Mouse (Mus musculus) inflammation-experienced regulatory T-cells (primary cell): ENCODE results near the gene Olfr1185-ps1. TPM values are rescaled to one million over a fixed set of nuclear protein-coding genes. Genes with fewer than 3 reads are reported as not detected.

Experiments used
- polyA plus RNA-seq, 2 experiments: library from polyadenylated mRNA; unstranded; fragments of 100-300 nt; shearing (Covaris generic); gene quantifications; one replicate each; pipeline ENCODE4 v1.2.1; 2017

Gene Olfr1185-ps1
- polyA plus RNA-seq, result under 1 TPM in 1 of 2 experiments, not detected in 1; 0.13 TPM

GRCm38 (mm10) chr2:88493020-88493419, at the start of gene Olfr1185-ps1:
TSS of gene Olfr1185-ps1 (plus strand) at chr2:88493320.

GRCm38 (mm10) chr2:88449031-88449430, 44.1 kb upstream of the Olfr1185-ps1 start, which contains the start of gene Gm13757:
TSS of gene Gm13757 (minus strand) at chr2:88449131.

GRCm38 (mm10) chr2:88454567-88454966, 38.6 kb upstream of the Olfr1185-ps1 start, which contains the start of gene Olfr1183:
TSS of gene Olfr1183 (plus strand) at chr2:88454867.

GRCm38 (mm10) chr2:88483298-88483697, 9.8 kb upstream of the Olfr1185-ps1 start, which contains the start of gene Olfr1184:
TSS of gene Olfr1184 (plus strand) at chr2:88483598.

GRCm38 (mm10) chr2:88518251-88518650, 25.1 kb downstream of the Olfr1185-ps1 start, which contains the start of gene Olfr1186:
TSS of gene Olfr1186 (plus strand) at chr2:88518551.

Other genes with a start within 250 kb of the Olfr1185-ps1 start
- gene Olfr1173, start 213.4 kb upstream of the Olfr1185-ps1 start, polyA plus RNA-seq, result under 1 TPM in 1 of 2 experiments, not detected in 1; 0.15 TPM
- not detected for gene Olfr1174-ps, start 178.2 kb upstream of the Olfr1185-ps1 start, polyA plus RNA-seq
- gene Olfr1175-ps, start 166.1 kb upstream of the Olfr1185-ps1 start, polyA plus RNA-seq, result under 1 TPM in 1 of 2 experiments, not detected in 1; 0.14 TPM
- under 1 TPM in 1 of 2 experiments, not detected in 1; 0.19 TPM for gene Olfr1176, start 156.6 kb upstream of the Olfr1185-ps1 start, polyA plus RNA-seq
- not detected for gene Olfr1177-ps, start 146.8 kb upstream of the Olfr1185-ps1 start, polyA plus RNA-seq
- under 1 TPM; 0.02 to 0.28 TPM for gene Olfr1178, start 106.3 kb upstream of the Olfr1185-ps1 start, polyA plus RNA-seq
- not detected for gene Olfr1179, start 86.9 kb upstream of the Olfr1185-ps1 start, polyA plus RNA-seq
- gene Olfr1180, start 74.2 kb upstream of the Olfr1185-ps1 start, polyA plus RNA-seq, result not detected
- gene Olfr1181, start 67.1 kb upstream of the Olfr1185-ps1 start, polyA plus RNA-seq, result under 1 TPM in 1 of 2 experiments, not detected in 1; 0.16 TPM
- under 1 TPM in 1 of 2 experiments, not detected in 1; 0.08 TPM for gene Gm13757, start 44.2 kb upstream of the Olfr1185-ps1 start, polyA plus RNA-seq
- under 1 TPM in 1 of 2 experiments, not detected in 1; 0.35 TPM for gene Olfr1183, start 38.5 kb upstream of the Olfr1185-ps1 start, polyA plus RNA-seq
- under 1 TPM in 1 of 2 experiments, not detected in 1; 0.64 TPM for gene Olfr1184, start 9.7 kb upstream of the Olfr1185-ps1 start, polyA plus RNA-seq
- gene Olfr1186, start 25.2 kb downstream of the Olfr1185-ps1 start, polyA plus RNA-seq, result under 1 TPM in 1 of 2 experiments, not detected in 1; 0.12 TPM
- gene Olfr1188, start 63.6 kb downstream of the Olfr1185-ps1 start, polyA plus RNA-seq, result under 1 TPM in 1 of 2 experiments, not detected in 1; 0.17 TPM
- gene Olfr1189, start 93.1 kb downstream of the Olfr1185-ps1 start, polyA plus RNA-seq, result not detected
- gene Olfr1191-ps1, start 147.2 kb downstream of the Olfr1185-ps1 start, polyA plus RNA-seq, result under 1 TPM in 1 of 2 experiments, not detected in 1; 0.34 TPM
- under 1 TPM in 1 of 2 experiments, not detected in 1; 0.21 TPM for gene Olfr1192-ps1, start 155.2 kb downstream of the Olfr1185-ps1 start, polyA plus RNA-seq
- gene Olfr1193, start 182.3 kb downstream of the Olfr1185-ps1 start, polyA plus RNA-seq, result under 1 TPM; 0.16 to 0.23 TPM
- under 1 TPM; 0.28 to 0.33 TPM for gene Olfr1195, start 195.9 kb downstream of the Olfr1185-ps1 start, polyA plus RNA-seq
- not detected for gene Olfr1196, start 211.3 kb downstream of the Olfr1185-ps1 start, polyA plus RNA-seq
- gene Olfr1197, start 239.0 kb downstream of the Olfr1185-ps1 start, polyA plus RNA-seq, result 1 to 10 TPM in 1 of 2 experiments, not detected in 1; 1.5 TPM